Mouse (Mus musculus): ENCODE results near the gene Man2b2. TPM values are rescaled to one million over a fixed set of nuclear protein-coding genes. Genes with fewer than 3 reads are reported as not detected.

Gene Man2b2
- polyA plus RNA-seq, 1 experiment, result 111 TPM

DNA sequence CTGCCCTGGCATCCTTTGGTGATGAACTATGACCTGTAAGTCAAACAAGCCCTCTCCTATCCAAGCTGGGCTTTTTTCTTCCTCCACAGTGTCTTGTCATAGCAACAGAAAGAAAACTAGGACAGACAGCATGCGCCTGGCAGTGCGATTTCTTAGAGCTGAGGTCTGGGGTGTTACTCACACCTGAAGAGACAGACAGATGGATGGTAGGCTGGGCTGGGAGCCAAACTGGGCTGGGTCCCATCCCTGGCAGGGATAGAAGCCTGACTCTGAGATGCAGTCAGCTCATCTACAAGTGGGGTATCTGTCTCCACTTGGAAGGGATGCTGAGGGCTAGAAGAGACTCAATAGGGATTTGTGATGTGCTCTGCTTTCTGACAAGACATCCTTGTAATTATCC is 8.6 kb upstream of the Man2b2 start:
- no peak overlapping the region for H3K27ac ChIP-seq (ENCODE audit: insufficient read depth, low read depth, low read length)
- H3K4me1 ChIP-seq (ENCODE audit: control insufficient read depth, insufficient read depth, low read length), result no peaks in the 10 kb centered on the region
- H3K4me3 ChIP-seq (ENCODE audit: insufficient read depth, low read length), result no peak overlapping the region
- TF ChIP-seq CTCF (IDR thresholded peaks at IDR 0.05; ENCODE audit: low read depth, low read length) (no peak), POLR2A (IDR thresholded peaks at IDR 0.05; ENCODE audit: borderline replicate concordance, low read depth, low read length) (no peak)

DNA sequence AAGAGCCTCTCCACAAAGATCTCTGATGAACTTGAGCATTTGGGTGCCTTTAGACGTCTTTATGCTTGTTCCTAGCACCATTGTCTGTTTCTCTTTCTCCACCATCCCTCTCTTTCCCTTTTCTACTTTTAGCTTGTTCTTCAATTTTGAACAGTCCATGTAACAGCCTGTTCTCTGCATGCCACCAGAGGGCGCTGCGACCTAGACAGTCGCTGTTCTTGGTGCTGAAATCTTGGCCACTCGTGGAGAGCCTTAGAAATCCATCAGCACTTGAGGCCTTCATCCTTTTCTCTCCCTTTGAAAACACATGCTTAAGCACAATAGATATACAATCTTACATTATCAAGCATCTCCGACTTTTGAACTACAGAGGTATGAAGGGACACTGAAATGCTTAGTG is 5.5 kb upstream of the Man2b2 start:
- H3K27ac ChIP-seq (ENCODE audit: insufficient read depth, low read depth, low read length), result no peak overlapping the region
- H3K4me3 ChIP-seq (ENCODE audit: insufficient read depth, low read length), result no peak overlapping the region
- peaks cover 2% of the 10 kb centered on the region; the same call in 1 of the 2 replicates for H3K4me1 ChIP-seq (ENCODE audit: control insufficient read depth, insufficient read depth, low read length)
- TF ChIP-seq POLR2A (IDR thresholded peaks at IDR 0.05; ENCODE audit: borderline replicate concordance, low read depth, low read length) (no peak), CTCF (IDR thresholded peaks at IDR 0.05; ENCODE audit: low read depth, low read length) (peak; percentile 99)

DNA sequence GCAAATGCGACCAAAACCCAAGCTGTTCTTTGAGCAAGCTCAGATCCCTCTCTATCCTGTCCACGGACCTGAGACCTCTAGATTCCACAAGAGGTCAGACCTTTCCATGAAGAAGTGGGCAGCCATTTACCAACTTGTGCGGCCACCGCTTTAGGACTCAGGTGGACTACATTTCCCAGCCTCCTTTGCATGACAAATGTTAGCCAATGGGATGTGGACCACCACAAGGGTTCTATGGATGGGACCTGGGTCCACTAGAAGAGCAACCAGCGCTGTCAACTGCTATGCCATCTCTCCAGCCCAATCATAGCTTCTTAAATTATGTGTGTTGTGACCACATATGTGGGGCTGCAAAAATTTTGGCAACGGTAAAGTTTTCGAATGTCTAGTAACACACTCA is 819 bp upstream of the Man2b2 start:
- TF ChIP-seq POLR2A (IDR thresholded peaks at IDR 0.05; ENCODE audit: borderline replicate concordance, low read depth, low read length), result no peak
- no peak for TF ChIP-seq CTCF (IDR thresholded peaks at IDR 0.05; ENCODE audit: low read depth, low read length)
- no peak overlapping the region for H3K27ac ChIP-seq (ENCODE audit: insufficient read depth, low read depth, low read length)

DNA sequence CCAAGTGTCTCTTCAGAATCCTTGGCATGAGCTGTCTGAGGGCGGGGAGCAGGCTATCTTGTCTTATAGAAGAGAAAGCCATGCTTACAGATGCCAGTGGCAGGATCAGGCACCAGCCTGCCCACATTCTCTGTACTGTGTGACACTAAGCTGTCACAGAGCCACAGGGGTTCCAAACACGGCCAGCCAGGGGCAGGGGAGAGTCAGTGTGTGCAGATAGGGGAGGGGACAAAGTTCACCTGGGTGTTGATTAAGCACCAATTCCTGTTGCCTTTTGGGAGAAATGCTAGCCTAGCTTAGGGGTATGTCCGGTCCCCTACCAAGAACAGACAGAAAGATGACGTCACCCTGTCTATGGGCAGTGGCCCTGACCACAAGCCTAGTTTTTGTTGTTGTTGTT is 1.4 kb downstream of the Man2b2 start:
- no peak for TF ChIP-seq POLR2A (IDR thresholded peaks at IDR 0.05; ENCODE audit: borderline replicate concordance, low read depth, low read length)
- TF ChIP-seq CTCF (IDR thresholded peaks at IDR 0.05; ENCODE audit: low read depth, low read length), result no peak
- H3K27ac ChIP-seq (ENCODE audit: insufficient read depth, low read depth, low read length), result no peak overlapping the region
- no peak overlapping the region for H3K4me3 ChIP-seq (ENCODE audit: insufficient read depth, low read length)
- peaks cover 12% of the 10 kb centered on the region for H3K4me1 ChIP-seq (ENCODE audit: control insufficient read depth, insufficient read depth, low read length)

More for the DNA sequence above, 819 bp upstream of the Man2b2 start:
- Histone ChIP-seq H3K4me3 (ENCODE audit: insufficient read depth, low read length) (no peak overlapping the region), H3K4me1 (ENCODE audit: control insufficient read depth, insufficient read depth, low read length) (peaks cover 12% of the 10 kb centered on the region)

DNA sequence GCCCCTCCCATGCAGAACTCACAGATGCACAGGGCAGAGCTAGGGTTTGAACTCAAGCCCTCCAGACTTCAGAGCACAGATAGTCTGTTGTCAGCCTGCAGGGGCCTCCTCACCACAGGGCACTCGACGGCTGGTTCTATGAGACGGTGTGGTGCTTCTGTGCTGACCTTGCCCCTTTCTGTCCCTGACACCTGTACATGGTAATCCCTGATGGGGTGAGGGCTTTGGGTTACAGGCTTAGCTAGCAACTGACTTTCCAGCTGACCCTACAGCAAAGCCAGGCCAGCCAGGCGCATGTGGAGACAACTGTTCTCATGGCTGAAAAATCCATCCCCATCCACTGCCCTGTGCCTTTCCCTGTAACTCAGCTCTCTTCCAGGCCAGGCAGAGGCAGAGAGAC is 7.5 kb downstream of the Man2b2 start:
- H3K4me3 ChIP-seq (ENCODE audit: insufficient read depth, low read length), result no peak overlapping the region
- TF ChIP-seq POLR2A (IDR thresholded peaks at IDR 0.05; ENCODE audit: borderline replicate concordance, low read depth, low read length) (no peak), CTCF (IDR thresholded peaks at IDR 0.05; ENCODE audit: low read depth, low read length) (no peak)
- H3K27ac ChIP-seq (ENCODE audit: insufficient read depth, low read depth, low read length), result no peak overlapping the region
- no peaks in the 10 kb centered on the region for H3K4me1 ChIP-seq (ENCODE audit: control insufficient read depth, insufficient read depth, low read length)

DNA sequence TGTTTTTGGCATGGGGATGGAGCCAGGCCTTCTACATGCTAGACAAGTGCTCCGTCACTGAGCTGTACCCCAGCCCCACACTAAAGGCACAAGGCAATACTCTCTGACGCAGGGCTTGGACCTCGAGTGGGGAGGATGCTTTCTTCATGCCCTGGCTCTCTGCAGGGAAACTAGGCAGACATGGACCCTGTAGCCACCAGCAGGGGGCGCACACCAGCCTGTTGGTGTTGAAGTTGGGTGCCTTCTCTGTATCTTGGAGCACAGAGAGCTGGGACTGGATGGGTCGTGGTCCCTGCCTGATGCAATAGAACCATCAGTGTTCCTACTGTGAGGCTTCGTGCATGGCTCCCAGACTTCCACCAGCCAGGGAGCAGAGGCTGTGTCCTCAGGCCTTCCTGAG is 10.3 kb downstream of the Man2b2 start:
- TF ChIP-seq CTCF (IDR thresholded peaks at IDR 0.05; ENCODE audit: low read depth, low read length) (peak; percentile 84), POLR2A (IDR thresholded peaks at IDR 0.05; ENCODE audit: borderline replicate concordance, low read depth, low read length) (no peak)
- H3K4me1 ChIP-seq (ENCODE audit: control insufficient read depth, insufficient read depth, low read length), result peaks cover 5% of the 10 kb centered on the region
- no peak overlapping the region for H3K4me3 ChIP-seq (ENCODE audit: insufficient read depth, low read length)
- no peak overlapping the region for H3K27ac ChIP-seq (ENCODE audit: insufficient read depth, low read depth, low read length)

DNA sequence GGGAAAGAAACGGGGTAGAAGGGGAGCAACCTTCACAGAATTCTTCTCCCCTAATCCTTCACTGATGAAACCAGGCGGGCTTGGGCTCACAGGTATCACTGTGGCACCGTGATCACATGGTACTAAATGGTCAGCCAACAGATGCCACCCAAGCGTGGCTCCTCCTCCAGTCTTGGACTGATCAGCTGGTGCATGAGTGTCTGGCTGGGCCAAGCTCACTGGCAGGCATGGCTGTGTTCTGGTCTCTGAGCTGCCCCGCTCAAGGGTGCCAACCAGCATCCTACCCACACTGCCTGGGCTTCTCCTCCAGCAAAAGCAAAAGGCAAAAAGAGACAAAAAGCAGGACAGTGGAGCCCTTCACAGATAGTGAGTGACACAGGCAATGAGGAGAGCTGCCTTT is 10.7 kb downstream of the Man2b2 start:
- Histone ChIP-seq H3K4me3 (ENCODE audit: insufficient read depth, low read length) (no peak overlapping the region), H3K27ac (ENCODE audit: insufficient read depth, low read depth, low read length) (no peak overlapping the region), H3K4me1 (ENCODE audit: control insufficient read depth, insufficient read depth, low read length) (peaks cover 9% of the 10 kb centered on the region)
- TF ChIP-seq CTCF (IDR thresholded peaks at IDR 0.05; ENCODE audit: low read depth, low read length) (no peak), POLR2A (IDR thresholded peaks at IDR 0.05; ENCODE audit: borderline replicate concordance, low read depth, low read length) (no peak)

DNA sequence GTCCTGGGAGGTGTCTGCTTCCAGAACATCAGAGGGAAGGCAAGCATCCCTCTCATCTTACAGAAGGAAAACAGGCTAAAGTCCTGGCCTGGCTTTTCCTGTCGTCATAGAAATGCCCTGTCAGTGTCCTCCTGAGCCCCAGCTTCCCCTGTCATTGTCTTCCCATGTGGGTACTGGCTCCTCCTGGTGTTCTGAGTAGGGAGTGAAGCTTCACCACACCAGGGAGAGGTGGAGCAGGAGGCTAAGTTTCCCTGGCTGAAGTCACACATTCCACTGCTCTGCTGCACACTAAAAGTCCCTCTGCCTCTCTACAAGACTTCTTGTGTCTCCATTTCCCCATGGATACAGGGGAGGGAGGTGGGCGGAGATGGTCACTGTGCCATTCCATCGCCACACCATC is 12.7 kb downstream of the Man2b2 start:
- Histone ChIP-seq H3K4me3 (ENCODE audit: insufficient read depth, low read length) (no peak overlapping the region), H3K27ac (ENCODE audit: insufficient read depth, low read depth, low read length) (no peak overlapping the region), H3K4me1 (ENCODE audit: control insufficient read depth, insufficient read depth, low read length) (peaks cover 16% of the 10 kb centered on the region)
- no peak for TF ChIP-seq POLR2A (IDR thresholded peaks at IDR 0.05; ENCODE audit: borderline replicate concordance, low read depth, low read length)
- TF ChIP-seq CTCF (IDR thresholded peaks at IDR 0.05; ENCODE audit: low read depth, low read length), result no peak

DNA sequence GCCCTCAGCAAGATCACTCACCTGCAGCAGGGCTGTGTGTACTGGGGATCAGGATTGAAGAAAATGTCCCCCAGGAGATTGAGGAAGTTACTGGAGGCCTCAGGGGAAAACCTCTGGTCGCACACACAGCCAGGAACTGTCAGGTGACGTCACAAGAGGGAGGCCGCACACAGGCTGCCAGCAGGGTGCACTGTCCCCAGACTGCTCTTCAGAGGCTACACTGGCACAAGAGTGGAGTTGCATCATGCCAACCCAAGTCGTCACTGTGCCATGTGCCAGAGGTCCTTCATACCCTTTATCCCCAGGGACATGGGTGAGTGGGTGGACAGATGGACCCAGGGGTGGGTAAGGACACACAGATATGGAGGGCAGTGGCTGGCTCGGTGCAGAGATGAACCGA is 15.9 kb downstream of the Man2b2 start:
- peaks cover 19% of the 10 kb centered on the region for H3K4me1 ChIP-seq (ENCODE audit: control insufficient read depth, insufficient read depth, low read length)
- peak overlapping the region; percentile 16; the same call in 1 of the 2 replicates for H3K27ac ChIP-seq (ENCODE audit: insufficient read depth, low read depth, low read length)
- no peak overlapping the region for H3K4me3 ChIP-seq (ENCODE audit: insufficient read depth, low read length)
- no peak for TF ChIP-seq POLR2A (IDR thresholded peaks at IDR 0.05; ENCODE audit: borderline replicate concordance, low read depth, low read length)
- TF ChIP-seq CTCF (IDR thresholded peaks at IDR 0.05; ENCODE audit: low read depth, low read length), result peak; percentile 42; the same call in 1 of the 2 replicates

DNA sequence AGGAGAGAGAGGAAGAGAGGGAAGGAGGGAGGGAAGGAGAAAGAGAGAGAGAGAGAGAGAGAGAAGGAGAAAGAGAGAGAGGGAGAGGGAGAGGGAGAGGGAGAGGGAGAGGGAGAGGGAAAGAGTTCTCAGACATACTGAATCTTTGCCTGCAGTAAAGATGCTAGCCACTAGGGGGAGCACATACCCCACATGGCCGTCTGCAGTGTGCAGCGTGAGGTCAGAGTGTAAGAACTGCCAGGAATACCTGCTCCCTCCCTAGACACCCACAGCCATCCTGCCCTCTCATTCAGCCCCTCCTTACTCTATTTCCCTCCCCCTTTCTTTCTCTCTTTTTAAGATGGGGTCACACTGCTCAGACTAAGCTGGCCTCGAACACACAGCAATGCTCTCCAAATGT is 19.0 kb downstream of the Man2b2 start:
- Histone ChIP-seq H3K27ac (ENCODE audit: insufficient read depth, low read depth, low read length) (no peak overlapping the region), H3K4me1 (ENCODE audit: control insufficient read depth, insufficient read depth, low read length) (peaks cover 19% of the 10 kb centered on the region), H3K4me3 (ENCODE audit: insufficient read depth, low read length) (no peak overlapping the region)
- TF ChIP-seq CTCF (IDR thresholded peaks at IDR 0.05; ENCODE audit: low read depth, low read length), result peak; percentile 76
- no peak for TF ChIP-seq POLR2A (IDR thresholded peaks at IDR 0.05; ENCODE audit: borderline replicate concordance, low read depth, low read length)

DNA sequence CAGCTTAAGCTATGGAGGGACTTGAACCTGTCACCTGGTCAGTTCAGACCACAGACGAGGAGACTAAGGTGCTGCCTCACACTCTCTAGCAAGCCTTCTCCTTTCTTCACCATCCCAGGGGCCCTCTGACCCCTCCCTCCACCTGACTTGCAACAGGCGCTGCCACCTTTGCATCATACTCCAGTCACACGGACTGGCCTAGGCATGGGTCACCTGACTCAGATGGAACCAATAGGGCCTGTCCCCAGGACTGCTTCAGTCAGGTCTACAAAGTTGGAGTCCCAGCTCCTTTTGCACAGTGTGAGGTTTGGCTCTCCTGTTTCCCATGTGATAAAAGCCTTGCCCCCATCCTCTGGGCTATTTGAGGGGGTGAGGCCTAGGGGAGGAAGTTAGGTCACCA is 19.8 kb downstream of the Man2b2 start:
- no peak for TF ChIP-seq POLR2A (IDR thresholded peaks at IDR 0.05; ENCODE audit: borderline replicate concordance, low read depth, low read length)
- TF ChIP-seq CTCF (IDR thresholded peaks at IDR 0.05; ENCODE audit: low read depth, low read length), result no peak
- Histone ChIP-seq H3K4me3 (ENCODE audit: insufficient read depth, low read length) (no peak overlapping the region), H3K27ac (ENCODE audit: insufficient read depth, low read depth, low read length) (no peak overlapping the region), H3K4me1 (ENCODE audit: control insufficient read depth, insufficient read depth, low read length) (peaks cover 18% of the 10 kb centered on the region)

Measured in bone marrow macrophage, adult 2 months (primary cell).